Mouse (Mus musculus): ENCODE measurements around the gene Sesn1. TPM values are rescaled to one million over a fixed set of nuclear protein-coding genes. Genes with fewer than 3 reads are reported as not detected.

The Sesn1 gene
- polyA plus RNA-seq, 1 experiment: 34.8 TPM

- TF ChIP-seq POLR2A (IDR thresholded peaks at IDR 0.05; ENCODE audit: low read depth, low read length) (no peak), CTCF (IDR thresholded peaks at IDR 0.05; ENCODE audit: extremely low read depth, insufficient read depth, insufficient read length, insufficient replicate concordance) (no peak)
- peaks cover 3% of the 10 kb centered on the region; the same call in 1 of the 2 replicates for H3K4me1 ChIP-seq (ENCODE audit: control insufficient read depth, insufficient read depth, insufficient read length)
- H3K36me3 ChIP-seq (ENCODE audit: control insufficient read depth, insufficient read depth, low read length): no peaks in the 10 kb centered on the region
- no peak overlapping the region for H3K4me3 ChIP-seq (ENCODE audit: extremely low read depth, insufficient read depth, insufficient read length)
- 65% methylated on average over 5 of the region's 5 CpGs for WGBS
- H3K27ac ChIP-seq (ENCODE audit: insufficient read depth, low read length): no peak overlapping the region
- DNase-seq (ENCODE audit: low read depth in 1 of 2, low spot score in 2 of 2): no peak
- no peaks in the 10 kb centered on the region for H3K27me3 ChIP-seq (ENCODE audit: control insufficient read depth, insufficient read depth, low read length)
Observed at GRCm38 (mm10) chr10:41953528-41953864, 143.8 kb downstream of the Sesn1 start.

GRCm38 (mm10) chr10:41957421-41958225 is 147.9 kb downstream of the Sesn1 start:
- H3K27ac ChIP-seq (ENCODE audit: insufficient read depth, low read length): no peak overlapping the region
- DNase-seq (ENCODE audit: low read depth in 1 of 2, low spot score in 2 of 2): no peak
- 72% methylated on average over 18 of the region's 18 CpGs for WGBS

More at GRCm38 (mm10) chr10:41957421-41958225, 147.9 kb downstream of the Sesn1 start:
- H3K36me3 ChIP-seq (ENCODE audit: control insufficient read depth, insufficient read depth, low read length): no peaks in the 10 kb centered on the region
- TF ChIP-seq POLR2A (IDR thresholded peaks at IDR 0.05; ENCODE audit: low read depth, low read length) (no peak), CTCF (IDR thresholded peaks at IDR 0.05; ENCODE audit: extremely low read depth, insufficient read depth, insufficient read length, insufficient replicate concordance) (no peak)
- H3K4me1 ChIP-seq (ENCODE audit: control insufficient read depth, insufficient read depth, insufficient read length): peaks cover 3% of the 10 kb centered on the region; the same call in 1 of the 2 replicates
- no peak overlapping the region for H3K4me3 ChIP-seq (ENCODE audit: extremely low read depth, insufficient read depth, insufficient read length)
- H3K27me3 ChIP-seq (ENCODE audit: control insufficient read depth, insufficient read depth, low read length): no peaks in the 10 kb centered on the region

Other genes starting within 250 kb of the Sesn1 start
- 0.41 and 0.60 TPM in 2 replicates for gene Ccdc162, start 93.3 kb upstream of the Sesn1 start, polyA plus RNA-seq (2012; rRNA removed)
- 1.2 and 1.4 TPM in 2 replicates for gene Cep57l1, start 64 bp upstream of the Sesn1 start, polyA plus RNA-seq (2012; rRNA removed)
- 0.16 and 0.35 TPM in 2 replicates for gene Armc2, start 208.5 kb downstream of the Sesn1 start, polyA plus RNA-seq (2012; rRNA removed)

All from spleen, adult 2 months (tissue).